Mouse (Mus musculus) hindbrain, postnatal 0 days (tissue): ENCODE measurements at regions not wholly inside any gene's neighbourhood (a gene's known extent, or its start where the extent isn't known, plus 50 kb on each side); places are given as distances from the start of the nearest gene placed in this dataset.
"Not testable (repeated sequence)": the region's sequence is repeated elsewhere in the genome, so short reads cannot be mapped to it uniquely, and the experiment has no call there.

Source experiments
- ATAC-seq: fragments of 200-750 bp; cut with Nextera tagmentation; 2 replicates; pipeline ENCODE4 v1.8.0; 2017; ENCODE audit warnings: mild to moderate bottlenecking, moderate TSS enrichment, moderate library complexity
- DNase-seq: peaks from one replicate; pipeline ENCODE4 v3.0.0-alpha.2; 2015; ENCODE audit warnings: low spot score
- H3K27ac ChIP-seq: fragments of 300-500 bp; sonication (generic); 2 replicates; pipeline ENCODE4 v1.5.1; 2014; ENCODE audit warnings: mild to moderate bottlenecking
- H3K27me3 ChIP-seq: fragments of 300-500 bp; sonication (generic); 2 replicates; pipeline ENCODE4 v1.6.1; 2014; ENCODE audit warnings: low read length, mixed read lengths; ENCODE audit not compliant: insufficient read depth
- H3K36me3 ChIP-seq: fragments of 300-500 bp; sonication (generic); 2 replicates; pipeline ENCODE4 v1.6.1; 2014; ENCODE audit warnings: low read length, mixed read lengths; ENCODE audit not compliant: insufficient read depth
- H3K4me1 ChIP-seq: fragments of 300-500 bp; sonication (generic); 2 replicates; pipeline ENCODE4 v1.6.1; 2014; ENCODE audit warnings: antibody characterized with exemption, low read length, mixed read lengths; ENCODE audit not compliant: insufficient read depth
- H3K4me2 ChIP-seq: fragments of 300-500 bp; sonication (generic); 2 replicates; pipeline ENCODE4 v1.6.1; 2014; ENCODE audit warnings: low read depth, mild to moderate bottlenecking, low read length, moderate library complexity, mixed read lengths
- H3K4me3 ChIP-seq: fragments of 300-500 bp; sonication (generic); 2 replicates; pipeline ENCODE4 v1.5.1; 2014; ENCODE audit warnings: low read length
- H3K9ac ChIP-seq: fragments of 300-500 bp; sonication (generic); replicated peaks from 2 replicates; pipeline ENCODE4 v1.6.1; 2014; ENCODE audit warnings: mild to moderate bottlenecking, low read length, moderate library complexity, mixed read lengths
- H3K9me3 ChIP-seq: fragments of 300-500 bp; sonication (generic); 2 replicates; pipeline ENCODE4 v1.6.1; 2016; ENCODE audit warnings: low read length, mixed read lengths
- CTCF ChIP-seq: IDR thresholded peaks from 2 replicates; pipeline ENCODE4 v1.5.1; 2016; ENCODE audit warnings: antibody characterized with exemption, control low read depth, low read depth
- WGBS: fragments of 180-500 bp; shearing (Covaris S2); extraction: QIAGEN DNeasy Blood & Tissue Kit; methylation state at CpG from one replicate; pipeline ENCODE4 v1.1.7; 2014; 5-methylcytosine and 5-hydroxymethylcytosine counted together

DNA sequence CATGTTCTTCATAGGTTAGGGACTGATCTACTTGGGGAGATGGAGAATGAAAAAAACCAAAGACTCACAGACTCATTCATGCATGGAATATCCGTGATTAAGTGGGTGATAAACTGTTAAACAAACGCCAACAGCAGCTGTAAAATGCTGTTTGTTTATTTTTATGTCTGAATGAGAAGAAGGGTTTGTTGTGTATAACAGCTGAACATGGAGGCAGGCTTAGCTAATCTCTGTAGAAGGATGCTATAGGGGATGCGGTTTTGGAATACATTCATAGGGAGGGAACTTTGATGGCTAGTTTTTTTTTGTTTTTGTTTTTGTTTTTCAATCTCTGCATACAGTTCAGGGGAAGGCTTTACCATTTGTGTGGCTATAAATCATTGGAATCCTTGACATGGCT, 977.1 kb upstream of the Cdh8 start:
- no peak overlapping the region for H3K4me3 ChIP-seq
- H3K36me3 ChIP-seq = no peaks in the 10 kb centered on the region
- H3K27ac ChIP-seq = no peak overlapping the region
- no peak for ATAC-seq
- no peak overlapping the region for H3K4me2 ChIP-seq
- 74% methylated on average over 3 of the region's 3 CpGs for WGBS
- no peak for DNase-seq
- H3K9ac ChIP-seq = no peak overlapping the region
- H3K4me1 ChIP-seq = no peaks in the 10 kb centered on the region
- no peak for TF ChIP-seq CTCF
- no peaks in the 10 kb centered on the region for H3K9me3 ChIP-seq
- no peaks in the 10 kb centered on the region for H3K27me3 ChIP-seq

DNA sequence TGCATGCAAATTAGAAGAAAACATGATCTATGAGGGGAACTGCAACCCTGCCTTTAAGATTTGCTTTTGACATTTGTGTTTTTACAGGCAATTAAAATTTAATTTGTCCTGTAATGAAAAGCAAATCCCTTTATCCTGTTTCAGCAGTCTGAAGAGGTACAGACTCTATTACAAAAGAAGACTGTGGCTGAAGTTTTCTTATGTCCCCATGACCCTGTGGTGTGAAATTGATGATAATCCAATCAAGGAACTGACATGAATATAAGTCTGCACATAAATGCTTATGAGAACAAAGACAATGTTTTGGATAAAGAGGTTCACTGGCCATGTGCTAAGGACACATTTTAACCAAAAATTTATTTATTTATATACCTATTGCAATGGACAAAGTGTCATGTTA, 951.4 kb upstream of the Cdh8 start:
- H3K27ac ChIP-seq = no peak overlapping the region
- no peaks in the 10 kb centered on the region for H3K27me3 ChIP-seq
- no peak overlapping the region for H3K4me2 ChIP-seq
- no peaks in the 10 kb centered on the region for H3K9me3 ChIP-seq
- no peak for TF ChIP-seq CTCF
- no peaks in the 10 kb centered on the region for H3K36me3 ChIP-seq
- no peaks in the 10 kb centered on the region for H3K4me1 ChIP-seq
- no peak overlapping the region for H3K4me3 ChIP-seq
- H3K9ac ChIP-seq = no peak overlapping the region
- no peak for DNase-seq
- ATAC-seq = no peak

- Histone ChIP-seq H3K9me3 (no peaks in the 10 kb centered on the region), H3K4me2 (no peak overlapping the region), H3K9ac (no peak overlapping the region), H3K27me3 (no peaks in the 10 kb centered on the region), H3K4me3 (no peak overlapping the region), H3K4me1 (no peaks in the 10 kb centered on the region), H3K27ac (no peak overlapping the region), H3K36me3 (no peaks in the 10 kb centered on the region)
- 22% methylated on average over 2 of the region's 2 CpGs for WGBS
- DNase-seq = no peak
- no peak for ATAC-seq
- no peak for TF ChIP-seq CTCF
Measured at GRCm38 (mm10) chr8:100362772-100363171, 946.5 kb upstream of the Cdh8 start.

- not testable (repeated sequence) for H3K4me1 ChIP-seq, H3K27ac ChIP-seq, ATAC-seq, H3K27me3 ChIP-seq, H3K9ac ChIP-seq, H3K9me3 ChIP-seq, H3K4me2 ChIP-seq, H3K4me3 ChIP-seq, H3K36me3 ChIP-seq, DNase-seq
- WGBS = 95% methylated on average over 15 of the region's 15 CpGs
Measured at GRCm38 (mm10) chr8:100360541-100360940, 944.3 kb upstream of the Cdh8 start.

DNA sequence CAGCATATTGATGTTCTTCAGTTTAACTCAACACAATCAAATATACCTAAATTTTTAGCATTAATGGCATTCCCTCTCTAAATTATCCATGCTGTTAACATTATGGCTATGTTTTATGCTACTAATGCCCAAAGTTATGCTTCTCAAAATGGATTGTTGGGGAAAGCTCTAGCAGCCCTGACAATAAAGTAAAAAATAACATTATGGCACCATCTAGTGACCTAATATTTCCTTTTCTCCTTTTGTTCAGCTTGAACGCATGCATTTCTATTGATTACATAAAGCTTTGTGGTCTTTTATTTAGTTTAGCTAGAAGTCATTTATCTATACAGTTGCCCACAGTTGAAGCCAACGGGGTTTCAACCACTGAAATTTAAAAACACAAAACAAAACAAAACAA, 918.3 kb upstream of the Cdh8 start:
- WGBS = 44% methylated on average over 2 of the region's 2 CpGs

GRCm38 (mm10) chr8:100325616-100326015, 909.3 kb upstream of the Cdh8 start:
- no peaks in the 10 kb centered on the region for H3K4me1 ChIP-seq
- H3K27ac ChIP-seq = no peak overlapping the region
- no peak overlapping the region for H3K9ac ChIP-seq
- no peak overlapping the region for H3K4me3 ChIP-seq
- H3K4me2 ChIP-seq = no peak overlapping the region
- DNase-seq (peak; percentile 48), ATAC-seq (no peak)
- H3K9me3 ChIP-seq = no peaks in the 10 kb centered on the region
- no peaks in the 10 kb centered on the region for H3K27me3 ChIP-seq
- H3K36me3 ChIP-seq = no peaks in the 10 kb centered on the region
- WGBS = 38% methylated on average over 4 of the region's 4 CpGs
- TF ChIP-seq CTCF = no peak

More for the DNA sequence above, 918.3 kb upstream of the Cdh8 start:
- no peaks in the 10 kb centered on the region for H3K4me1 ChIP-seq
- no peaks in the 10 kb centered on the region for H3K27me3 ChIP-seq
- H3K36me3 ChIP-seq = no peaks in the 10 kb centered on the region
- H3K4me2 ChIP-seq = no peak overlapping the region
- no peaks in the 10 kb centered on the region for H3K9me3 ChIP-seq
- peak; percentile 52 for TF ChIP-seq CTCF
- no peak overlapping the region for H3K9ac ChIP-seq
- DNase-seq (peak; percentile 73), ATAC-seq (no peak)
- no peak overlapping the region for H3K4me3 ChIP-seq
- H3K27ac ChIP-seq = no peak overlapping the region

- Histone ChIP-seq H3K9me3 (no peaks in the 10 kb centered on the region), H3K4me1 (no peaks in the 10 kb centered on the region), H3K9ac (no peak overlapping the region), H3K4me2 (no peak overlapping the region), H3K36me3 (no peaks in the 10 kb centered on the region), H3K4me3 (no peak overlapping the region), H3K27ac (no peak overlapping the region), H3K27me3 (no peaks in the 10 kb centered on the region)
- WGBS = 56% methylated on average over 1 of the region's 1 CpGs
- DNase-seq = no peak
- ATAC-seq = no peak
- no peak for TF ChIP-seq CTCF
Measured at GRCm38 (mm10) chr8:100323471-100323870, 907.2 kb upstream of the Cdh8 start.
